Mouse (Mus musculus) MEL (cell line): Measurements from ENCODE around the gene Ift52.
A peak's percentile ranks its signal among the peaks of the same experiment; 100 is the strongest.

ENCODE experiments used
- CHD2 ChIP-seq: IDR thresholded peaks from 2 replicates; pipeline ENCODE4 v1.6.1; 2011; ENCODE audit warnings: low read length, improper control_type of control experiment
- CTCF ChIP-seq, 3 experiments: IDR thresholded peaks in 2 of 3; conservative IDR thresholded peaks in 1 of 3; 2 replicates each; pipeline ENCODE4 v1.5.1; 2011 to 2012; ENCODE audit warnings: low read length in 3 of 3, low read depth in 2 of 3, mild to moderate bottlenecking in 2 of 3, improper control_type of control experiment in 1 of 3, inconsistent platforms in 1 of 3, mixed read lengths in 1 of 3, moderate library complexity in 1 of 3; ENCODE audit not compliant: control insufficient read depth in 1 of 3, insufficient read depth in 1 of 3, poor library complexity in 1 of 3, severe bottlenecking in 1 of 3
- E2F4 ChIP-seq: IDR thresholded peaks from 2 replicates; pipeline ENCODE4 v1.6.1; 2011; ENCODE audit warnings: low read depth, low read length, improper control_type of control experiment, borderline replicate concordance
- ELF1 ChIP-seq: IDR thresholded peaks from 2 replicates; pipeline ENCODE4 v1.6.1; 2014; ENCODE audit warnings: low read depth, mild to moderate bottlenecking, inconsistent platforms, low read length, improper control_type of control experiment, moderate library complexity
- JUND ChIP-seq: IDR thresholded peaks from 2 replicates; pipeline ENCODE4 v1.6.1; 2011; ENCODE audit warnings: low read depth, mild to moderate bottlenecking, improper control_type of control experiment, low read length
- MAX ChIP-seq: IDR thresholded peaks from 2 replicates; pipeline ENCODE4 v1.6.1; 2011; ENCODE audit warnings: low read length, improper control_type of control experiment
- NRF1 ChIP-seq: IDR thresholded peaks from 2 replicates; pipeline ENCODE4 v1.6.1; 2014; ENCODE audit warnings: low read depth, mild to moderate bottlenecking, inconsistent platforms, low read length, improper control_type of control experiment, moderate library complexity; ENCODE audit not compliant: poor library complexity, insufficient read depth, severe bottlenecking
- RAD21 ChIP-seq: IDR thresholded peaks from 2 replicates; pipeline ENCODE4 v1.6.1; 2011; ENCODE audit warnings: mild to moderate bottlenecking, low read depth, low read length, improper control_type of control experiment
- SMC3 ChIP-seq: IDR thresholded peaks from 2 replicates; pipeline ENCODE4 v1.6.1; 2011; ENCODE audit warnings: low read depth, low read length, improper control_type of control experiment
- TBP ChIP-seq: IDR thresholded peaks from 2 replicates; pipeline ENCODE4 v1.8.0; 2011; ENCODE audit warnings: low read depth, low read length, improper control_type of control experiment
- ZC3H11A ChIP-seq: IDR thresholded peaks from 2 replicates; pipeline ENCODE4 v1.6.1; 2012; ENCODE audit warnings: low read depth, mild to moderate bottlenecking, inconsistent platforms, low read length, improper control_type of control experiment

DNA sequence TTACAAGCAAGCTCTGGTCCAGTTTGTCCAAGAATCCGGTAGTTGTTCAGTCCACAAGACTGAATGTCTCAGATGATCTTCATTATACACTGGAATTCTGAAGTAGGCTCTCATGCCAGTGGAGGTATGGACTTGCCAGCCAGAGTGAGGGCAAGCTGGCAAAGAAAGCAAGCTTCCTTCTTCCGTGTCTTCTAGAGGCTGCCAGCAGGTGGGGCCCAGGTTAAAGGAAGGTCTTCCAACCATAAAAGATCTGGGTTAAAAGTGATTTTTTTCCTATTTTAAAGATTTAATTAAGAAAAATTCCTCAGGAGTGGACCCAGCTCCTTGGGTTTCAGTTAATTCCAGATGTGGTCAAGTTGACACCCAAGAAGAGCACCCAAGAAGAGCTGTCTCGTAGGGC is 53.1 kb downstream of the Ift52 start:
- TF ChIP-seq E2F4: no peak
- TF ChIP-seq CTCF (IDR thresholded peaks at IDR 0.05 in 2 of 3, conservative IDR thresholded peaks at IDR 0.05 in 1 of 3; ENCODE audit: control insufficient read depth in 1 of 3, insufficient read depth in 1 of 3, low read depth in 2 of 3, low read length in 3 of 3, poor library complexity in 1 of 3, severe bottlenecking in 1 of 3): peak in 1 of 3 experiments; percentile 9; a peak in 1 of 6 replicates
- no peak for TF ChIP-seq NRF1
- TF ChIP-seq ELF1: no peak
- TF ChIP-seq SMC3: no peak
- TF ChIP-seq ZC3H11A: no peak
- TF ChIP-seq JUND: no peak
- no peak for TF ChIP-seq TBP
- TF ChIP-seq RAD21: no peak
- TF ChIP-seq MAX: no peak
- no peak for TF ChIP-seq CHD2
